Mouse (Mus musculus) midbrain, embryonic 11.5 days (tissue): ENCODE data around the gene Vtcn1. TPM values are rescaled to one million over a fixed set of nuclear protein-coding genes. Genes with fewer than 3 reads are reported as not detected.

Source experiments
- ATAC-seq: fragments of 200-750 bp; cut with Nextera tagmentation; 2 replicates; pipeline ENCODE4 v1.8.0; 2017; ENCODE audit warnings: moderate TSS enrichment, moderate library complexity; ENCODE audit not compliant: low FRiP score
- DNase-seq: peaks from one replicate; pipeline ENCODE4 v3.0.0; 2015; ENCODE audit warnings: low spot score; ENCODE audit errors: missing footprints
- H3K27ac ChIP-seq: fragments of 300-500 bp; sonication (generic); 2 replicates; pipeline ENCODE4 v1.5.1; 2014; ENCODE audit warnings: low read depth, low read length
- H3K27me3 ChIP-seq: fragments of 300-500 bp; sonication (generic); 2 replicates; pipeline ENCODE4 v1.6.1; 2014; ENCODE audit warnings: mild to moderate bottlenecking, low read length, moderate library complexity, mixed read lengths; ENCODE audit not compliant: control insufficient read depth, insufficient read depth
- H3K36me3 ChIP-seq: fragments of 300-500 bp; sonication (generic); 2 replicates; pipeline ENCODE4 v1.6.1; 2014; ENCODE audit warnings: mild to moderate bottlenecking, low read length, moderate library complexity, mixed read lengths; ENCODE audit not compliant: control insufficient read depth, insufficient read depth
- H3K4me1 ChIP-seq: fragments of 300-500 bp; sonication (generic); 2 replicates; pipeline ENCODE4 v1.6.1; 2014; ENCODE audit warnings: low read length; ENCODE audit not compliant: control insufficient read depth, insufficient read depth
- H3K4me2 ChIP-seq: fragments of 300-500 bp; sonication (generic); 2 replicates; pipeline ENCODE4 v1.6.1; 2014; ENCODE audit warnings: mild to moderate bottlenecking, moderate library complexity
- H3K4me3 ChIP-seq: fragments of 300-500 bp; sonication (generic); 2 replicates; pipeline ENCODE4 v1.5.1; 2014; ENCODE audit warnings: low read depth, low read length
- H3K9ac ChIP-seq: fragments of 300-500 bp; sonication (generic); 2 replicates; pipeline ENCODE4 v1.6.1; 2014; ENCODE audit warnings: low read length
- H3K9me3 ChIP-seq: fragments of 300-500 bp; sonication (generic); 2 replicates; pipeline ENCODE4 v1.6.1; 2016; ENCODE audit warnings: low read length; ENCODE audit not compliant: control insufficient read depth
- WGBS: fragments of 180-500 bp; shearing (Covaris S2); extraction: QIAGEN DNeasy Blood & Tissue Kit; methylation state at CpG from one replicate; pipeline ENCODE4 v1.1.7; 2014; 5-methylcytosine and 5-hydroxymethylcytosine counted together
- polyA plus RNA-seq: library from polyadenylated mRNA; unstranded; fragments of >200 nt; fragmentation: Nextera tagmentation; extraction: Ambion mirVana; gene quantifications from 2 replicates; pipeline ENCODE4 v1.2.1, GENCODE M21; 2014

Vtcn1 gene
- polyA plus RNA-seq, 1 experiment from 2014 or later = not detected

DNA sequence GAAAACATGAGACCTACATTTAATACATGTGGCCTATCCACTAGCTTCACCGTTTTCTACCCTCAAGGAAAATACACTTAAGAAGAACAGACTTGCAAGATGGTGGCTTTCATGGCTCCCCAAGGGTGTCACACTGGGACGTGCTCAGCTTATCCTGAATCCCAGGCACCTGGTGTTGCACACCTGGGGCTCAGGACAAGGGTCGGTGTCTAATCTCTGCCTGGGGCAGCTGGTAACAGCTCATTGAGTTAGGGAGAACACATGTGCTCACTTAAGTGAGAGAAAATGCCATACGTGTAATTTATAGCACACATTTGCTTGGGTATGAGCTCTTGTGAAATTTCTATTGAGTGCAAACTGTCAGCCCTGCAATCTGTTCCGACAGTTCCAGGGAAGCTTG lies 19.1 kb downstream of the Vtcn1 start:
- H3K27me3 ChIP-seq = no peaks in the 10 kb centered on the region
- no peak for ATAC-seq
- no peak for DNase-seq
- H3K36me3 ChIP-seq = no peaks in the 10 kb centered on the region
- H3K4me3 ChIP-seq = no peak overlapping the region
- H3K4me1 ChIP-seq = no peaks in the 10 kb centered on the region
- H3K9me3 ChIP-seq = no peaks in the 10 kb centered on the region
- WGBS = 80% methylated on average over 5 of the region's 5 CpGs
- H3K27ac ChIP-seq = no peak overlapping the region
- H3K4me2 ChIP-seq = no peak overlapping the region
- H3K9ac ChIP-seq = no peak overlapping the region

- H3K4me3 ChIP-seq = no peak overlapping the region
- no peak overlapping the region for H3K4me2 ChIP-seq
- no peaks in the 10 kb centered on the region for H3K27me3 ChIP-seq
- 86% methylated on average over 7 of the region's 7 CpGs for WGBS
- H3K36me3 ChIP-seq = no peaks in the 10 kb centered on the region
- no peaks in the 10 kb centered on the region for H3K9me3 ChIP-seq
- ATAC-seq = no peak
- no peak for DNase-seq
- no peaks in the 10 kb centered on the region for H3K4me1 ChIP-seq
- no peak overlapping the region for H3K27ac ChIP-seq
- H3K9ac ChIP-seq = no peak overlapping the region
These were observed 23.1 kb downstream of the Vtcn1 start for GRCm38 (mm10) chr3:100848348-100848747.

GRCm38 (mm10) chr3:100850468-100850867 lies 25.2 kb downstream of the Vtcn1 start:
- WGBS = 84% methylated on average over 6 of the region's 6 CpGs
- ATAC-seq = no peak

GRCm38 (mm10) chr3:100856050-100856815 lies 31.0 kb downstream of the Vtcn1 start:
- H3K4me3 ChIP-seq = no peak overlapping the region
- 63% methylated on average over 9 of the region's 9 CpGs for WGBS
- no peak overlapping the region for H3K4me2 ChIP-seq
- no peak overlapping the region for H3K27ac ChIP-seq
- no peaks in the 10 kb centered on the region for H3K36me3 ChIP-seq
- DNase-seq (no peak), ATAC-seq (no peak)
- H3K9ac ChIP-seq = no peak overlapping the region
- H3K27me3 ChIP-seq = no peaks in the 10 kb centered on the region
- no peaks in the 10 kb centered on the region for H3K9me3 ChIP-seq
- H3K4me1 ChIP-seq = no peaks in the 10 kb centered on the region

More at GRCm38 (mm10) chr3:100850468-100850867, 25.2 kb downstream of the Vtcn1 start:
- H3K4me1 ChIP-seq = no peaks in the 10 kb centered on the region
- H3K4me3 ChIP-seq = no peak overlapping the region
- no peak overlapping the region for H3K27ac ChIP-seq
- no peaks in the 10 kb centered on the region for H3K9me3 ChIP-seq
- H3K4me2 ChIP-seq = no peak overlapping the region
- DNase-seq = no peak
- H3K36me3 ChIP-seq = no peaks in the 10 kb centered on the region
- no peak overlapping the region for H3K9ac ChIP-seq
- H3K27me3 ChIP-seq = no peaks in the 10 kb centered on the region

GRCm38 (mm10) chr3:100857139-100857538 lies 31.9 kb downstream of the Vtcn1 start:
- no peak for DNase-seq
- no peaks in the 10 kb centered on the region for H3K9me3 ChIP-seq
- ATAC-seq = no peak
- 86% methylated on average over 5 of the region's 5 CpGs for WGBS
- H3K27me3 ChIP-seq = no peaks in the 10 kb centered on the region
- no peak overlapping the region for H3K4me3 ChIP-seq
- no peaks in the 10 kb centered on the region for H3K36me3 ChIP-seq
- H3K9ac ChIP-seq = no peak overlapping the region
- no peak overlapping the region for H3K4me2 ChIP-seq
- H3K4me1 ChIP-seq = no peaks in the 10 kb centered on the region
- no peak overlapping the region for H3K27ac ChIP-seq

- H3K9ac ChIP-seq = no peak overlapping the region
- H3K36me3 ChIP-seq = no peaks in the 10 kb centered on the region
- no peak overlapping the region for H3K27ac ChIP-seq
- no peak for ATAC-seq
- H3K4me2 ChIP-seq = no peak overlapping the region
- no peak overlapping the region for H3K4me3 ChIP-seq
- no peak for DNase-seq
- H3K9me3 ChIP-seq = no peaks in the 10 kb centered on the region
- no peaks in the 10 kb centered on the region for H3K27me3 ChIP-seq
- 86% methylated on average over 5 of the region's 5 CpGs for WGBS
- H3K4me1 ChIP-seq = no peaks in the 10 kb centered on the region
These were observed 33.2 kb downstream of the Vtcn1 start for GRCm38 (mm10) chr3:100858334-100859002.

DNA sequence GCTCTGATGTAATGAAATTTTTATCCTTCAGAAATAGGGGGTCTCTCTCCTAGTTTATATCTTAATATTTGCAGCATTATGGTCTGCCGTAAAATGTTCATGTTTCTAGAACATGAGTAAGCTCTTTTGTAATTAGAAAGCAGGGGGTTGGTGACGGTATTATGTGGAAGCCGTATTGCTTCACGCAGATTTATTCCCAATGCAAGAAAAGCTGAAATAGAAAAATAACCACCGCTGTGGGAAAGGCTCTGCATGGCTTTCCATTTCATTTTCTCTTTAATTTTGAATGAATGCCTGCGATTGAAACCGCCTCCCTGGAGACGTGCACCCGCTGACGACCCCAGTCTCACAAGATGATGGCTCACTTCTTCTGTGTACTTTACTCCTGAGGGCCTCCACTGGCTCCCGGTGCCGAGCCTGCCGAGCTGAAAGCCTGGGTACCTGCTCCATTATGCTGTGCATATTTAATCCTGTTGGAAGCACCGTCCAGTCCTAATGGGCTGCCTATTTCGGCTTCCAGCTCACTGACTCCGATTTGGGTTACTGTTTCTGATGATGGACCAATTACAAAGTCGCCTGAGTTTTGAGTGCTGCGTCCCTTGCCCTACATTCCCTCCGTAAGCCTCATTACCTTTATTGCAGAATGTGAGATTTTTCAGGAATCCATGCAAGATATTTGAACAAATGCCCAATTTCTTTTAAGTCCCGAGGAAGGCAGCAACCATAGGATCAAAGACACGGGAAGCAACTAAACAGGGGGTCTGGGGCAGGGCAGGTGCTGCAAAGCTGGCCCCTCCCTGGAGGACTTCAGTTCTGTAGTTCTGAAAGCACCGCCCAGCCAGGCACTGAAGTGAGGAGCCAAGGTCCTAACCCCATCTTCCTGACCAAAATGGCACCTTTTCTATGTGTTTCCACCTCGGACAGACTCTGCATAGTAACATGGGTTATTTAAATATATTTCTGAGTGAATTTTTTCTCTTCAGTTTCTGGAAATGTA lies 36.3 kb downstream of the Vtcn1 start:
- Histone ChIP-seq H3K4me2 (no peak overlapping the region), H3K36me3 (no peaks in the 10 kb centered on the region), H3K9ac (no peak overlapping the region), H3K4me3 (no peak overlapping the region), H3K9me3 (no peaks in the 10 kb centered on the region), H3K27ac (no peak overlapping the region), H3K27me3 (no peaks in the 10 kb centered on the region), H3K4me1 (no peaks in the 10 kb centered on the region)
- no peak for DNase-seq
- no peak for ATAC-seq
- 79% methylated on average over 23 of the region's 23 CpGs for WGBS

DNA sequence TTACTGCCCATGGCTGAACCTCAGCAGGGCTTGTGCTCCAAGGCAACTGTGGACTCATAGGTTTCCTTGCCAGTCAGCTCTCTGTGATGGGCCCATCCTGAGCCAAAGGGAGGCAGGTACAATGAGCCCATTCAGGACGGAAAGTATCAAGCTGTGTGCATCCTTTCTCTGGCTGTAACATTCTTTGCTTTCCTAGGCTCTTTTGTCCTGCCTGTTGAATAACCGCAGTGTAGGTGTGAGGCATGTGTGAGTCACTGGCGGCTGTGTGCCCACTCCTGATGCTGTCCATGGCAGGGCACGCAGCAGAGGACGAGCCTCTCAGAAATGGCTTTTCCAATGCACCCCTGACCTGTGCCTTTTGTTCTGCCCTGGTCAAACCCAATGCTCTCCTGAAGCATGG lies 41.7 kb downstream of the Vtcn1 start:
- 50% methylated on average over 5 of the region's 5 CpGs for WGBS
- no peak overlapping the region for H3K4me2 ChIP-seq
- no peak overlapping the region for H3K27ac ChIP-seq
- no peaks in the 10 kb centered on the region for H3K9me3 ChIP-seq
- no peak for DNase-seq
- H3K4me1 ChIP-seq = no peaks in the 10 kb centered on the region
- H3K9ac ChIP-seq = no peak overlapping the region
- no peak overlapping the region for H3K4me3 ChIP-seq
- H3K27me3 ChIP-seq = no peaks in the 10 kb centered on the region
- no peak for ATAC-seq
- no peaks in the 10 kb centered on the region for H3K36me3 ChIP-seq
